ENCODE assay signal across 10 mouse cellular contexts in genomic region chr3:85174542-85175469, GRCm38 (mm10).
DNase-seq lines count a peak whose midpoint lies in the region; ATAC-seq and TF ChIP-seq lines count a peak whose summit lies in the region.
"Had no signal": no experiment of that assay in that cellular context is flagged by ENCODE, and none has a peak within 500 bp of the region (broad histone marks: within the 10 kb centered on the region; RNA-seq: fewer than 3 reads in every experiment).

No protein-coding gene starts in this region.

- H3K27me3 ChIP-seq in heart, postnatal 0 days (ENCODE audit: control insufficient read depth, insufficient read depth, low read length) = no peaks in the 10 kb centered on the region
- no peaks in the 10 kb centered on the region for H3K27me3 ChIP-seq in embryonic facial prominence, embryonic 12.5 days
- no peaks in the 10 kb centered on the region for H3K27me3 ChIP-seq in limb, embryonic 15.5 days
- no peaks in the 10 kb centered on the region for H3K27me3 ChIP-seq in thymus, adult 2 months (ENCODE audit: control insufficient read depth, insufficient read depth, low read length)
- H3K27me3 ChIP-seq: CH12.LX had no signal

- DNase-seq in heart, postnatal 0 days (ENCODE audit: low spot score) = peak; percentile 50
- no peak for DNase-seq in heart, adult 11 months
- DNase-seq in kidney, adult 9 months = peak; percentile 63
- DNase-seq in urinary bladder, adult 18-20 months (ENCODE audit: low spot score in 2 of 2) = no peak
- DNase-seq in thymus, adult 2 months = no peak
- DNase-seq in gastrocnemius, adult 8-10 months (ENCODE audit: low spot score in 2 of 2) = no peak
- DNase-seq: thymus, postnatal 36 days had no signal

- no peaks in the 10 kb centered on the region for H3K9me3 ChIP-seq in heart, postnatal 0 days (replicated peaks; ENCODE audit: control insufficient read depth, low read length)
- H3K9me3 ChIP-seq in embryonic facial prominence, embryonic 12.5 days = no peaks in the 10 kb centered on the region
- H3K9me3 ChIP-seq in limb, embryonic 15.5 days = no peaks in the 10 kb centered on the region

- 48% methylated on average over 28 of the region's 28 CpGs for WGBS in heart, postnatal 0 days
- 47% methylated on average over 28 of the region's 28 CpGs for WGBS in embryonic facial prominence, embryonic 12.5 days
- WGBS in limb, embryonic 15.5 days = 43% methylated on average over 28 of the region's 28 CpGs
- 90% methylated on average over 28 of the region's 28 CpGs for WGBS in thymus, adult 2 months

- H3K9ac ChIP-seq in heart, postnatal 0 days (replicated peaks; ENCODE audit: low read depth, low read length) = no peak overlapping the region
- no peak overlapping the region for H3K9ac ChIP-seq in embryonic facial prominence, embryonic 12.5 days
- H3K9ac ChIP-seq in limb, embryonic 15.5 days = no peak overlapping the region

- H3K36me3 ChIP-seq in heart, postnatal 0 days (replicated peaks; ENCODE audit: control insufficient read depth, insufficient read depth, low read length) = no peaks in the 10 kb centered on the region
- H3K36me3 ChIP-seq in embryonic facial prominence, embryonic 12.5 days = no peaks in the 10 kb centered on the region
- H3K36me3 ChIP-seq in limb, embryonic 15.5 days = no peaks in the 10 kb centered on the region
- no peaks in the 10 kb centered on the region for H3K36me3 ChIP-seq in thymus, adult 2 months (ENCODE audit: control insufficient read depth, insufficient read depth, low read length)

- TF ChIP-seq CTCF in heart, postnatal 0 days (IDR thresholded peaks at IDR 0.05; ENCODE audit: low read depth) = no peak
- no peak for TF ChIP-seq CTCF in thymus, adult 2 months (IDR thresholded peaks at IDR 0.05; ENCODE audit: borderline replicate concordance, control insufficient read depth, extremely low read depth, insufficient read depth, low read length, poor library complexity)

- H3K4me2 ChIP-seq in heart, postnatal 0 days (ENCODE audit: low read depth, low read length) = peak overlapping the region; percentile 24
- H3K4me2 ChIP-seq in embryonic facial prominence, embryonic 12.5 days (replicated peaks) = peak overlapping the region; percentile 29
- peak overlapping the region; percentile 8; the same call in 1 of the 2 replicates for H3K4me2 ChIP-seq in limb, embryonic 15.5 days

- TF ChIP-seq EP300 in heart, postnatal 0 days (IDR thresholded peaks at IDR 0.05; ENCODE audit: low read depth) = no peak

- TF ChIP-seq POLR2A in thymus, adult 2 months (IDR thresholded peaks at IDR 0.05; ENCODE audit: control insufficient read depth, extremely low read depth, insufficient read depth, low read length, poor library complexity) = no peak

- no peak overlapping the region for H3K4me3 ChIP-seq in heart, postnatal 0 days (ENCODE audit: low read depth, low read length)
- H3K4me3 ChIP-seq in embryonic facial prominence, embryonic 12.5 days = no peak overlapping the region
- H3K4me3 ChIP-seq in limb, embryonic 15.5 days = no peak overlapping the region
- no peak overlapping the region for H3K4me3 ChIP-seq in thymus, adult 2 months (ENCODE audit: control insufficient read depth, insufficient read depth, low read length)

- H3K27ac ChIP-seq in heart, postnatal 0 days (ENCODE audit: low read depth) = no peak overlapping the region
- peak overlapping the region; percentile 54; the same call in 1 of the 2 replicates for H3K27ac ChIP-seq in embryonic facial prominence, embryonic 12.5 days
- H3K27ac ChIP-seq in limb, embryonic 15.5 days = no peak overlapping the region
- no peak overlapping the region for H3K27ac ChIP-seq in thymus, adult 2 months (ENCODE audit: control insufficient read depth, insufficient read depth, low read length)

- ATAC-seq in heart, postnatal 0 days (ENCODE audit: insufficient read depth, low read depth) = peak; percentile 76
- peak; percentile 78 for ATAC-seq in embryonic facial prominence, embryonic 12.5 days (ENCODE audit: insufficient number of reproducible peaks, insufficient read depth, low FRiP score, low TSS enrichment)
- ATAC-seq in limb, embryonic 15.5 days (ENCODE audit: insufficient number of reproducible peaks, low FRiP score, low TSS enrichment, low read depth) = 0 out of 2 replicates have a peak, but pooled peaks have one; percentile 52

- H3K4me1 ChIP-seq in heart, postnatal 0 days (ENCODE audit: control insufficient read depth, insufficient read depth) = peaks cover 4% of the 10 kb centered on the region; the same call in 1 of the 2 replicates
- H3K4me1 ChIP-seq in embryonic facial prominence, embryonic 12.5 days = peaks cover 10% of the 10 kb centered on the region
- H3K4me1 ChIP-seq in limb, embryonic 15.5 days = peaks cover 19% of the 10 kb centered on the region
- H3K4me1 ChIP-seq in thymus, adult 2 months (replicated peaks; ENCODE audit: control insufficient read depth, insufficient read depth, low read length) = no peaks in the 10 kb centered on the region

Comparison
In these comparisons a context has a peak if more than half of its experiments do, and no peak if none do; other contexts are left out.
1. DNase-seq: peak in heart, postnatal 0 days (single experiment) and kidney, adult 9 months (single experiment); none in heart, adult 11 months (single experiment), urinary bladder, adult 18-20 months (0 of 2), thymus, adult 2 months (single experiment) and gastrocnemius, adult 8-10 months (0 of 2).
2. Peak in every context shown above with its lines, with median percentiles within 50 percentile points of each other: ATAC-seq and H3K4me2 ChIP-seq.